Mouse (Mus musculus) cerebellum, adult 2 months (tissue): ENCODE results near the gene Bbx.

Source experiments
- CTCF ChIP-seq: fragments of 200-500 bp; IDR thresholded peaks from 2 replicates; pipeline ENCODE4 v1.5.1; 2011; ENCODE audit warnings: low read depth, mild to moderate bottlenecking, control low read depth, low read length, moderate library complexity, borderline replicate concordance; ENCODE audit not compliant: insufficient read depth
- POLR2A ChIP-seq: fragments of 200-500 bp; IDR thresholded peaks from 2 replicates; pipeline ENCODE4 v1.6.1; 2011; ENCODE audit warnings: low read length, control low read depth, borderline replicate concordance; ENCODE audit not compliant: insufficient read depth

DNA sequence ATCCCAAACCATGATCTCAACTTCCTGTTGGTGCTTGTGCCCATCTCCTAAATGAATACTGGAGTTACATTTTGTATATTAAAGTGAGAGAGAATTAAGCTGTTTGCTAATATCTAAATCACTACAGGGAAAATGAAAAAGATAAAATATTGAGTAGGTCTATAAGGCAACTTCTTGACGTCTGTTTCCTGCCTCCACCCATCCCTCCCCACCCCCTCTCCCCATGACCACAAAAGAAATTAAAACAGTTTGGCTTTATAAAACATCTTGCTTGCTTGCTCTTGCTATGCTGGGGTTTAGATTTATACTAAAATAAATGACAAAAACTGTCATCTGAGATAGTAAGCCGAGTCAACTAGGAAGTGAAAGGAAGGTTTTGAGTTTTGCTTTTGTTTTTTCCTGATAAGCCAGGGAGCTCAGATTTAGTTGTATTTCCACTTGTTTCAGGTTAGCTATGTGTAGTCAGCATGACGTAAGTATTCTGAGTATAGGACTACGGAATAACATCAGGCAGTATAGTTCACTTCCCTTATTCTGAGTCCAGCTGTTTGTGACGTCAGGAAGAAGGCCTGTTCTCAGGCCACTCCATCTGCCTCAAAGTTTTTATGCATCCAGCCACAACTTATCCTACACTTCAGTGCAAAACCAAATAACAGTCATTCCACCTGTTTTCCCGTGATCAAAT is 36.1 kb downstream of the Bbx start:
- TF ChIP-seq CTCF = no peak
- no peak for TF ChIP-seq POLR2A
